Mouse (Mus musculus) intestine, embryonic 15.5 days (tissue): ENCODE data around the gene Cfap97. TPM values are rescaled to one million over a fixed set of nuclear protein-coding genes. Genes with fewer than 3 reads are reported as not detected.

Experiments used
- ATAC-seq: fragments of 200-750 bp; cut with Nextera tagmentation; 2 replicates; pipeline ENCODE4 v1.8.0; 2017; ENCODE audit warnings: moderate TSS enrichment, moderate library complexity
- H3K27ac ChIP-seq: fragments of 300-500 bp; sonication (generic); 2 replicates; pipeline ENCODE4 v1.5.1; 2015; ENCODE audit warnings: mild to moderate bottlenecking, inconsistent platforms
- H3K27me3 ChIP-seq: fragments of 300-500 bp; sonication (generic); replicated peaks from 2 replicates; pipeline ENCODE4 v1.6.1; 2015; ENCODE audit warnings: inconsistent platforms
- H3K36me3 ChIP-seq: fragments of 300-500 bp; sonication (generic); 2 replicates; pipeline ENCODE4 v1.6.1; 2015; ENCODE audit warnings: inconsistent platforms
- H3K4me1 ChIP-seq: fragments of 300-500 bp; sonication (generic); replicated peaks from 2 replicates; pipeline ENCODE4 v1.6.1; 2015; ENCODE audit warnings: inconsistent platforms
- H3K4me2 ChIP-seq: fragments of 300-500 bp; sonication (generic); replicated peaks from 2 replicates; pipeline ENCODE4 v1.6.1; 2015; ENCODE audit warnings: mild to moderate bottlenecking, inconsistent platforms
- H3K4me3 ChIP-seq: fragments of 300-500 bp; sonication (generic); replicated peaks from 2 replicates; pipeline ENCODE4 v1.5.1; 2015; ENCODE audit warnings: inconsistent platforms
- H3K9ac ChIP-seq: fragments of 300-500 bp; sonication (generic); 2 replicates; pipeline ENCODE4 v1.6.1; 2015; ENCODE audit warnings: inconsistent platforms
- H3K9me3 ChIP-seq: fragments of 300-500 bp; sonication (generic); 2 replicates; pipeline ENCODE4 v1.6.1; 2016; ENCODE audit warnings: inconsistent platforms
- WGBS: fragments of 180-500 bp; shearing (Covaris S2); methylation state at CpG from one replicate; pipeline ENCODE4 v1.1.7; 2015; 5-methylcytosine and 5-hydroxymethylcytosine counted together
- polyA plus RNA-seq: library from polyadenylated mRNA; unstranded; fragments of >200 nt; fragmentation: Nextera tagmentation; extraction: Ambion mirVana; gene quantifications from 2 replicates; pipeline ENCODE4 v1.2.1, GENCODE M21; 2015

Cfap97 gene
- polyA plus RNA-seq, 1 experiment from 2014 or later = 26.9 TPM

DNA sequence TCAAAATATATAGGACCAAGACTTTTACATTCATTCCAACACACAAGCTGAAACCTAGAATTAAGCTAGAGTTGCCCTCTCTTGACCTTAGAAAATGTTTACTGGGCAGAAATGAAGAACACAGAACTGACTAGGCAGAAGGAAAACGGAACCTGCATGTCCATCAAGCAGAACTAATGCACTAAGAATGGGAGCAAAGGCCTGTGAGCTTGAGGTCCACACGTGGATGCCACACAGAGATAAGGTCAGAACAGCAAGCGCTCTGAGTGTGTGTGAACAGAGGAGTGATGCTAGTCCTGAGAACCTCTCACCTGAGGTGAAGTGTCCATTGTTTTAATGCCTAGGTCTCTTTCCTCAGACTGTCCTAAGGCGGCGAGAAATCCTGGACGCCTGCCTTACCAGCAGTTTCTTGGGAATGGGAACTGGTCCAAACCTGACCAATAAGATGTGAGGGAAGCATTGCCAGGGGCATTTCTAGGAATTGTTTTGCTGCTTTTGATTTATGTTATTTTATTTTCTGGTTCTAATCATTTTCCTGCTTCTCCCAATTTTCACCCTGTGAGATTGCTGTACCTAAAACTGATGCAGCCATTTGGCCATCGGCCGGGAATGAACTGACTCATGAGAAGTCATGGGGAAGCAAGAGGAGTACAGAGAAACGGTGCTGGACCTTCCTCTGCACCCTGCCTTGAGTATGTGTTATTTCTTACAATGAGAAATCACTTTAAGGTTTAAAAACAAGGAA lies 11.0 kb upstream of the Cfap97 start:
- peaks cover 7% of the 10 kb centered on the region; the same call in 1 of the 2 replicates for H3K4me1 ChIP-seq
- H3K9me3 ChIP-seq = no peaks in the 10 kb centered on the region
- no peaks in the 10 kb centered on the region for H3K27me3 ChIP-seq
- H3K9ac ChIP-seq = no peak overlapping the region
- no peaks in the 10 kb centered on the region for H3K36me3 ChIP-seq
- H3K27ac ChIP-seq = no peak overlapping the region
- no peak overlapping the region for H3K4me3 ChIP-seq
- WGBS = 80% methylated on average over 9 of the region's 9 CpGs
- no peak overlapping the region for H3K4me2 ChIP-seq
- no peak for ATAC-seq

DNA sequence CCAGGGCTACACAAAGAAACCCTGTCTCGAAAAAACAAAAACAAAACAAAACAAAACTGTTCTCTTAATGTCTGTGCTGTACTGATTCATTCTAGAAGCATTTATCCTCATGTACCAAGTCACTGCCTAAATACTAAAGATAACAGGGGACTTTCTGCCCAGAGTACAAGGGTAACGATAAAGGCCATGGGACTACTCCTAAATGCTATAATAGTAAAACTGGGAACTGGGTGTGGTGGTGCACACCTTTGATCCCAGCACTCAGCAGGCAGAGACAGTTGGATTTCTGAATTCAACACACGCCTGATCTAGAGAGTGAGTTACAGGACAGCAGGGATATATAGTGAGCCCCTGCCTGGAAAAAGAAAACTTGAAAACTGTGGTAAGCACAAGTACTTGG lies 9.9 kb upstream of the Cfap97 start:
- Histone ChIP-seq H3K4me3 (no peak overlapping the region), H3K4me1 (peaks cover 7% of the 10 kb centered on the region; the same call in 1 of the 2 replicates), H3K4me2 (no peak overlapping the region), H3K36me3 (no peaks in the 10 kb centered on the region), H3K9me3 (no peaks in the 10 kb centered on the region), H3K27ac (0 out of 2 replicates have a peak overlapping the region, but pooled peaks have one; percentile 7), H3K27me3 (no peaks in the 10 kb centered on the region), H3K9ac (no peak overlapping the region)
- 72% methylated on average over 3 of the region's 3 CpGs for WGBS
- peak; percentile 85 for ATAC-seq

DNA sequence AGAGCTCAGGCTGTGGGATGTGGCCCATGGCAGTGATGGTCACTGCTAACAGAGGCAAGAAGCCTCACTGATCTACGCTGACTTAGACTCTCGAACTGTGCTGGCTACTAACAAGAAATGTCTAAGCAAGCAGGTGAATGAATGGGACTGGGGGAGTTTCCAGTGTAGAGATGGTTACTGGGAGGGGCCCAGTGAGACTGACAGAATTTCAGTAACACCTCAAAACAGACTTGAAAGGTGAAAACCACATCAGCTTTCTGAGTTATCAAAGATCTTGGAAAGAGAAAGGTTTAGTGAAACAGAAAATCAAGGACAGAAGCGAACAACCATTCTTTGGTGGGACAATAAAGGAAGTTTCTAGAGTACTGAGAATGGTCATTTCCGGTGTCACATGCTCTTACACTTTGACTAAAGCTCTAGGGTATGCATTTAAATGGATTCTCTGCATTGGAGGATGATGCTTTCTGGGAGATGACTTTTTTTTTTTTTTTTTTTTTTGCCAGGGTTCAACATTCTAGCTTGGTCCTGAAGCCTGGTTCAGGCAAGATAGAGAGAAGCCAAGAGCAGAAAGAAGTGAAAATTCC lies 9.0 kb upstream of the Cfap97 start:
- ATAC-seq = no peak
- Histone ChIP-seq H3K4me3 (no peak overlapping the region), H3K27ac (no peak overlapping the region), H3K36me3 (no peaks in the 10 kb centered on the region), H3K4me1 (peaks cover 7% of the 10 kb centered on the region; the same call in 1 of the 2 replicates), H3K27me3 (no peaks in the 10 kb centered on the region), H3K9ac (no peak overlapping the region), H3K4me2 (no peak overlapping the region), H3K9me3 (no peaks in the 10 kb centered on the region)
- 92% methylated on average over 4 of the region's 4 CpGs for WGBS

DNA sequence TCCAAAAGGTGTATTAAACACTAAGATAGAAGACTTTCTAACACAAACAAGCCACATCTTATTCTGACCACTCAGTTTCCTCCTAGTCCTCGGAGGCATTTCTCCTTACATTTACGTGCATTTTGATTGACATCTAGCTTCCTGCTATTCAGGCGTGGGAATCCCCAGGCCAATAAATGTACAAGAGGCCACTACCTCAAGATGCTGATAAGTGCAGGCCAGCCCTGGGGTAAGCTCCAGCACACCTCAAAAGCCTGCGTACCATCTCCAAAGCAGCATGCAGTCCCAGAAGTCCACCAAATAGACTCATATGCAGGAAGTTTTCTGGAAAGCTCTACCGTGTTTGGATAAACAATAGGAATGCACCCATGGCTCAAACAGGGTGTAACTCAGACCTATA lies 8.1 kb upstream of the Cfap97 start:
- Histone ChIP-seq H3K36me3 (no peaks in the 10 kb centered on the region), H3K27ac (0 out of 2 replicates have a peak overlapping the region, but pooled peaks have one; percentile 13), H3K9me3 (no peaks in the 10 kb centered on the region), H3K4me3 (no peak overlapping the region), H3K4me2 (no peak overlapping the region), H3K9ac (no peak overlapping the region), H3K27me3 (no peaks in the 10 kb centered on the region), H3K4me1 (peaks cover 7% of the 10 kb centered on the region; the same call in 1 of the 2 replicates)
- ATAC-seq = peak; percentile 61
- WGBS = 48% methylated on average over 5 of the region's 5 CpGs

- Histone ChIP-seq H3K27me3 (no peaks in the 10 kb centered on the region), H3K27ac (no peak overlapping the region), H3K36me3 (no peaks in the 10 kb centered on the region), H3K9me3 (no peaks in the 10 kb centered on the region), H3K9ac (no peak overlapping the region), H3K4me3 (no peak overlapping the region), H3K4me1 (peaks cover 7% of the 10 kb centered on the region; the same call in 1 of the 2 replicates), H3K4me2 (no peak overlapping the region)
- WGBS = 34% methylated on average over 1 of the region's 1 CpGs
- ATAC-seq = no peak
Measured at GRCm38 (mm10) chr8:46143924-46144323, 7.6 kb upstream of the Cfap97 start.

DNA sequence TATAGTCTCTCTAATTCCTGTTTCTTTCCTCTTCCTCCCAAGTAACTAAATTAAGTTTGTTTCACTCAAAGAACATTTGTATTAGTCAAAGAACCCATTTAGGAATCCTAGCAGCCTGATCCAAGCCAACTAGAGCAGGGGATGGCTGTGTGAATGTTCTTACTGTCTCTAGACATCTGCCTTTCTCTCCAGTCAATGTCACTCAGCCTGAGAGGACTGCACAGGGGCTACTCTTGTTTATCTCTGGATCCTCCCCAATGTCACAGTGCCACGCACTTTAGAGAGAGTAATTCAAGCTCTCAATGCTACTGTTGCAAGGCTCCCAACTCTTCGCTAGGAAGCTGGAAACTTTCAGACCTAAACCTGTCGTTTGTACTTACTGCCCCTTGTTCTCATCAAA lies 5.4 kb upstream of the Cfap97 start:
- H3K4me1 ChIP-seq = peaks cover 10% of the 10 kb centered on the region; the same call in 1 of the 2 replicates
- no peaks in the 10 kb centered on the region for H3K27me3 ChIP-seq
- ATAC-seq = no peak
- no peak overlapping the region for H3K9ac ChIP-seq
- 58% methylated on average over 3 of the region's 3 CpGs for WGBS
- H3K36me3 ChIP-seq = no peaks in the 10 kb centered on the region
- H3K4me2 ChIP-seq = no peak overlapping the region
- H3K9me3 ChIP-seq = no peaks in the 10 kb centered on the region
- H3K27ac ChIP-seq = no peak overlapping the region
- H3K4me3 ChIP-seq = no peak overlapping the region

DNA sequence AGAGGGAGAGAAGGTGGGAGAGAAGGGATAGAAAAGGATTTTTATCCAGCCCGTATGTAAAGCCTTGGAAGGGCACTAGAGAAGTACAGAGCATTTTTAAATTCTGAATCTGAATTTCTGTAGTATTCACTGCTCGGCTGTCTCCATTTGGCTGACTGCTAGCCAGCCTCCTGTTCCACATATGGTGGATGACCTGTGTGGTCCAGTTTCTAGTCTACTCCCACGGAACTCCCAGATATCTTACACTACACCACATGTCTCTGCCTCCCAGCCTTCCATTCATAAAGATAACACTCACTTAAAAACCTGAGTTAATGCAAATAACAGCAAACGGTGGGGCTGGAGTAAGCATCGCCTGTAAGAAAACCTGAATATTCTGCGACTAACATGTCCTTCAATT lies 2.3 kb upstream of the Cfap97 start:
- Histone ChIP-seq H3K27me3 (no peaks in the 10 kb centered on the region), H3K9ac (no peak overlapping the region), H3K4me2 (no peak overlapping the region), H3K4me1 (0 out of 2 replicates have a peak, but pooled peaks cover 9% of the 10 kb centered on the region), H3K27ac (no peak overlapping the region), H3K9me3 (no peaks in the 10 kb centered on the region), H3K36me3 (no peaks in the 10 kb centered on the region), H3K4me3 (no peak overlapping the region)
- ATAC-seq = no peak
- 79% methylated on average over 6 of the region's 6 CpGs for WGBS

DNA sequence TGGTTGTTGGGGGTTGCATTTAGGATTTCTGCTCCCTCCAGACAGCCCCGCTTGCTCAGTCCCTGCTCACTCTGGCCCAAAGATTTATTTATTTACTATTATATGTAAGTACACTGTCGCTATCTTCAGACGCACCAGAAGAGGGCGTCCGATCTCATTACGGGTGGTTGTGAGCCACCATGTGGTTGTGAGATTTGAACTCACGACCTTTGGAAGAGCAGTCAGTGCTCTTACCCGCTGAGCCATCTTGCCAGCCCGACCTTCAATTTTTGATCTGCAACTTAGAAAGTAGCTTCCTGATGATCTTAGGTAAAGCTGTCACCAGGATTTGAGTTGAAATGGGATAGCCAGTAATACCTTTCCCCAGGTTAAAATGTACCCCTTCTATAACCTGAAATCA lies 1.8 kb upstream of the Cfap97 start:
- Histone ChIP-seq H3K36me3 (no peaks in the 10 kb centered on the region), H3K4me1 (0 out of 2 replicates have a peak, but pooled peaks cover 9% of the 10 kb centered on the region), H3K4me2 (no peak overlapping the region), H3K27me3 (no peaks in the 10 kb centered on the region), H3K9ac (no peak overlapping the region), H3K9me3 (no peaks in the 10 kb centered on the region), H3K27ac (no peak overlapping the region), H3K4me3 (no peak overlapping the region)
- 75% methylated on average over 9 of the region's 9 CpGs for WGBS
- no peak for ATAC-seq

- Histone ChIP-seq H3K4me1 (0 out of 2 replicates have a peak, but pooled peaks cover 9% of the 10 kb centered on the region), H3K9ac (peak within 1 kb of the TSS; percentile 76), H3K36me3 (no peaks in the 10 kb centered on the region), H3K9me3 (no peaks in the 10 kb centered on the region), H3K27ac (peak within 1 kb of the TSS; percentile 22; the same call in 1 of the 2 replicates), H3K27me3 (no peaks in the 10 kb centered on the region), H3K4me2 (peak within 1 kb of the TSS; percentile 94), H3K4me3 (peak within 1 kb of the TSS; percentile 90)
- 3% methylated on average over 72 of the region's 103 CpGs for WGBS
- peak; percentile 93 for ATAC-seq
Measured at GRCm38 (mm10) chr8:46152064-46153031, 777 bp downstream of the Cfap97 start, which contains the start of gene Snx25. Snx25 (minus strand) TSS chr8:46152159.

DNA sequence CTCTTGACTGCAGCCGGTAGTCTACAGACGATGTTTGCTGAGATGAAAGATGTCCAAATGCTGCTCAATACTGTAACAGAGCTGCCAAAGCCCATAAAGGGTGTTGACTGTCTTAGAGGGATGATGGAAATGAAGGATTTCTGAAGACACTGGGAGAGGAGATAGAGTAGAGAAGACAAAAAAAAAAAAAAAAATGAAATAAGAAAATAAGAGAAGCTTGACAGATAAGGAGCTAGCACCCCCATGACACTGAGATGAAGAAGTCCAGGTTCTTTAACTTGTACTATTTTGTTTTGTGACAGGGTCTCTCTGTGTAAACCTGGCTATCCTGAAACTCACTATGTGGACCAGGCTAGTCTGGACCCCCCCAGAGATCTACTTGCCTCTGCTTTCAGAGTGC lies 1.5 kb downstream of the Cfap97 start:
- WGBS = 33% methylated on average over 2 of the region's 2 CpGs
- 0 out of 2 replicates have a peak, but pooled peaks cover 9% of the 10 kb centered on the region for H3K4me1 ChIP-seq
- no peak for ATAC-seq
- no peaks in the 10 kb centered on the region for H3K9me3 ChIP-seq
- peak overlapping the region; percentile 94 for H3K4me2 ChIP-seq
- H3K4me3 ChIP-seq = peak overlapping the region; percentile 90; the same call in 1 of the 2 replicates
- H3K9ac ChIP-seq = no peak overlapping the region
- H3K27me3 ChIP-seq = no peaks in the 10 kb centered on the region
- no peak overlapping the region for H3K27ac ChIP-seq
- no peaks in the 10 kb centered on the region for H3K36me3 ChIP-seq

DNA sequence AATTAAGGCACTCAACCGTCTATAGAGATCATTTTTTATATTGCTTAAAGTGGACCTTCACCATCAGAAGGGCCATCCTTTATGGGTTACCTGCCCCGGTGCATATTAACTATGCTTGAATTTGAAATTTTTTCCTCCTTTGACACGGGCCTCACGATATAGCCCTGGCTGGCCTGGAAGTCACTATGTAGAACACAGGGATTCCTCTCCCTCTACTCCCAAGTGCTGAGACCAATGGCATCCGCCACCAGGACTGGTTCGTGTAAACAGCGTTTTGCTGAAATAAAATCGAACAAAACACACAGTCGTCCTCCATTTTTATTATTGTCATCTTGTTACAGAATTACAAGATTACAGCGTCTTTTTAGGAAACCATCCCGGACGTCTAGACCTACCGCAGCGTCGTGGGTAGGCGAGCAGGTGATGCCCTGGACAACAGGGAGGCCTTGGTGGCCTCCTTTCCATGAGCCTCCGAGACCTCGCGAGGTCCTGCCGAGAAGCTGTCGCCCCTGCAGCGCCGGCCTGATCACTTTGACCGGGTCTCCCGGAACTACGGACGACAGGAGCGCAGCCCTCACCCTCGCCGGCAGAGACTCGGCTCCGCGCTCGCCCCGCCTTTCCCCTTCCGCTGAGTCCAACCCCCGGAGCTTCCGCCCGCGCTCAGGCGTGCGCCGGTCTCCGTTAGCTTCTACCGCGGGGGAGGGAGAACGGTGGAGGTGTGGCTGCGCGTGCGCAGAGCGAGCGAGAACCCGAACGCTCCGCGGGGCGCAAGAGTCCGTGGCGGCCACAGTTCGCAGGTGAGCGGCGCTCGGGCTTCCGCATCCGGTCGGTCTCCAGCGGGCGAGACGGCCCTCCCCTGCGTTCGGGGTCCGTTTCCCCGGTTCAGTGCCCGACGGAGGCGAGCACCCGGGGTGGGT lies 11.6 kb downstream of the Cfap97 start:
- Histone ChIP-seq H3K27me3 (no peaks in the 10 kb centered on the region), H3K4me3 (peak overlapping the region; percentile 66), H3K4me1 (0 out of 2 replicates have a peak, but pooled peaks cover 5% of the 10 kb centered on the region), H3K9ac (peak overlapping the region; percentile 65), H3K36me3 (no peaks in the 10 kb centered on the region), H3K9me3 (no peaks in the 10 kb centered on the region), H3K27ac (peak overlapping the region; percentile 83), H3K4me2 (peak overlapping the region; percentile 72)
- WGBS = 1% methylated on average over 70 of the region's 77 CpGs
- peak; percentile 99 for ATAC-seq
